Mouse (Mus musculus): ENCODE results near the gene Pdcl2. TPM values are rescaled to one million over a fixed set of nuclear protein-coding genes. Genes with fewer than 3 reads are reported as not detected.

Gene Pdcl2
- total RNA-seq (2017): 0.49 to 1.3 TPM in 2 of 3 replicates, not detected in the other

- ATAC-seq (replicated peaks; ENCODE audit: insufficient number of reproducible peaks, low FRiP score, low TSS enrichment, poor library complexity, severe bottlenecking): no peak
Measured at GRCm38 (mm10) chr5:76330953-76331352, at the start of gene Pdcl2. Gene Pdcl2, minus strand, starts transcription at chr5:76331156.

GRCm38 (mm10) chr5:76379216-76379615, 48.3 kb upstream of the Pdcl2 start:
- no peak for ATAC-seq (replicated peaks; ENCODE audit: insufficient number of reproducible peaks, low FRiP score, low TSS enrichment, poor library complexity, severe bottlenecking)

GRCm38 (mm10) chr5:76369215-76369840, 38.4 kb upstream of the Pdcl2 start:
- ATAC-seq (replicated peaks; ENCODE audit: insufficient number of reproducible peaks, low FRiP score, low TSS enrichment, poor library complexity, severe bottlenecking): no peak

GRCm38 (mm10) chr5:76365406-76365805, 34.5 kb upstream of the Pdcl2 start:
- ATAC-seq (replicated peaks; ENCODE audit: insufficient number of reproducible peaks, low FRiP score, low TSS enrichment, poor library complexity, severe bottlenecking): no peak

- no peak for ATAC-seq (replicated peaks; ENCODE audit: insufficient number of reproducible peaks, low FRiP score, low TSS enrichment, poor library complexity, severe bottlenecking)
Measured at GRCm38 (mm10) chr5:76363453-76364104, 32.6 kb upstream of the Pdcl2 start, which contains the start of gene Nmu. Gene Nmu, minus strand, starts transcription at chr5:76363788.

GRCm38 (mm10) chr5:76360786-76361185, 29.8 kb upstream of the Pdcl2 start:
- no peak for ATAC-seq (replicated peaks; ENCODE audit: insufficient number of reproducible peaks, low FRiP score, low TSS enrichment, poor library complexity, severe bottlenecking)

GRCm38 (mm10) chr5:76360057-76360456, 29.1 kb upstream of the Pdcl2 start:
- ATAC-seq (replicated peaks; ENCODE audit: insufficient number of reproducible peaks, low FRiP score, low TSS enrichment, poor library complexity, severe bottlenecking): no peak

- no peak for ATAC-seq (replicated peaks; ENCODE audit: insufficient number of reproducible peaks, low FRiP score, low TSS enrichment, poor library complexity, severe bottlenecking)
Measured at GRCm38 (mm10) chr5:76351953-76352611, 21.1 kb upstream of the Pdcl2 start.

- ATAC-seq (replicated peaks; ENCODE audit: insufficient number of reproducible peaks, low FRiP score, low TSS enrichment, poor library complexity, severe bottlenecking): no peak
Measured at GRCm38 (mm10) chr5:76351537-76351936, 20.6 kb upstream of the Pdcl2 start.

- no peak for ATAC-seq (replicated peaks; ENCODE audit: insufficient number of reproducible peaks, low FRiP score, low TSS enrichment, poor library complexity, severe bottlenecking)
Measured at GRCm38 (mm10) chr5:76346137-76346536, 15.2 kb upstream of the Pdcl2 start.

GRCm38 (mm10) chr5:76340931-76341330, 10.0 kb upstream of the Pdcl2 start:
- ATAC-seq (replicated peaks; ENCODE audit: insufficient number of reproducible peaks, low FRiP score, low TSS enrichment, poor library complexity, severe bottlenecking): no peak

- ATAC-seq (replicated peaks; ENCODE audit: insufficient number of reproducible peaks, low FRiP score, low TSS enrichment, poor library complexity, severe bottlenecking): peak; percentile 66; the same call in 1 of the 2 replicates
Measured at GRCm38 (mm10) chr5:76337100-76337499, 6.1 kb upstream of the Pdcl2 start.

- no peak for ATAC-seq (replicated peaks; ENCODE audit: insufficient number of reproducible peaks, low FRiP score, low TSS enrichment, poor library complexity, severe bottlenecking)
Measured at GRCm38 (mm10) chr5:76333833-76334232, 2.9 kb upstream of the Pdcl2 start.

GRCm38 (mm10) chr5:76327296-76327695, 3.7 kb downstream of the Pdcl2 start:
- no peak for ATAC-seq (replicated peaks; ENCODE audit: insufficient number of reproducible peaks, low FRiP score, low TSS enrichment, poor library complexity, severe bottlenecking)

- no peak for ATAC-seq (replicated peaks; ENCODE audit: insufficient number of reproducible peaks, low FRiP score, low TSS enrichment, poor library complexity, severe bottlenecking)
Measured at GRCm38 (mm10) chr5:76325113-76325512, 5.8 kb downstream of the Pdcl2 start.

- no peak for ATAC-seq (replicated peaks; ENCODE audit: insufficient number of reproducible peaks, low FRiP score, low TSS enrichment, poor library complexity, severe bottlenecking)
Measured at GRCm38 (mm10) chr5:76321249-76322196, 9.4 kb downstream of the Pdcl2 start.

GRCm38 (mm10) chr5:76308206-76308605, 22.8 kb downstream of the Pdcl2 start:
- ATAC-seq (replicated peaks; ENCODE audit: insufficient number of reproducible peaks, low FRiP score, low TSS enrichment, poor library complexity, severe bottlenecking): no peak

- ATAC-seq (replicated peaks; ENCODE audit: insufficient number of reproducible peaks, low FRiP score, low TSS enrichment, poor library complexity, severe bottlenecking): no peak
Measured at GRCm38 (mm10) chr5:76306261-76306660, 24.7 kb downstream of the Pdcl2 start.

- ATAC-seq (replicated peaks; ENCODE audit: insufficient number of reproducible peaks, low FRiP score, low TSS enrichment, poor library complexity, severe bottlenecking): no peak
Measured at GRCm38 (mm10) chr5:76305616-76306015, 25.3 kb downstream of the Pdcl2 start.
